Mouse (Mus musculus): ENCODE data around the gene Dock2.

Dock2 gene

DNA sequence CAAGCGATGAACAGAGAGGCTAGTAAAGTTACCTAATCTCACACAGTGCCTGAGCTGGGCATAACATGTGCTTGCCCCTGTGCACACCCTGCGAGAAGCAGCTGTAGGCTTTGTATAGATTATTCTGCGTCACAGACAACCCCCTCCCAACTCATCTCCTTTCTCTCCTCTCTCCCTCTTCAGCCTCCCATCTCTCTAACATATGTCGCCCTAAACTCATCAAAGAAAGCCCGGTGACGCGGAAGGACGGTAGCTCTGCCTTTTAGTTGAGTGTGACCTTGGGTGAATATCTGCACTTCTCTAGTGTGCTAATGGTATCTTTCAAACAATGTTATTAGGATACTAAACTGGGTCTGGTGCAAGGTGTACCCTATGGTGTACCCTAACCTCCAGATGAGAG is 13.7 kb downstream of the Dock2 start:
- DNase-seq (ENCODE audit: low spot score) = no peak

DNA sequence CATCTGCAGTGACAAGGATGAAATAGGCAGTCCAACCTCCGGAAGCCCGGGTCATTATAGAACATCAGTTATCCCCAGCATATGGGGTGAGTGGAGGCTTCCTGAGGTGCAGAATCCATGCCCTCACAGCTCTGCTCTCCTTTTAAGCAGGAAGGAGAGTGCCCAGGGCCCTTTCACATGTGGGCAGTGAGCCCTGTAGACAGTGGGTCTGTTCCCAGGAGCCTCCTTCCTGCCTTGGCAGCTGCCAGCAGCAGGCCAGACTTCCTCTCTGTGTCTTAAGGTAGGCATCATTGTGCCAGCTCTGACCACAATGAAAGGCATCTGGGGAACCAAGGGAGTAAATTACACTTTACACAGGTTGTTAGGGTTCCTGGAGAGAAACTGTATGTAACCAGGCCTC is 14.3 kb downstream of the Dock2 start:
- DNase-seq (ENCODE audit: low spot score) = no peak

DNA sequence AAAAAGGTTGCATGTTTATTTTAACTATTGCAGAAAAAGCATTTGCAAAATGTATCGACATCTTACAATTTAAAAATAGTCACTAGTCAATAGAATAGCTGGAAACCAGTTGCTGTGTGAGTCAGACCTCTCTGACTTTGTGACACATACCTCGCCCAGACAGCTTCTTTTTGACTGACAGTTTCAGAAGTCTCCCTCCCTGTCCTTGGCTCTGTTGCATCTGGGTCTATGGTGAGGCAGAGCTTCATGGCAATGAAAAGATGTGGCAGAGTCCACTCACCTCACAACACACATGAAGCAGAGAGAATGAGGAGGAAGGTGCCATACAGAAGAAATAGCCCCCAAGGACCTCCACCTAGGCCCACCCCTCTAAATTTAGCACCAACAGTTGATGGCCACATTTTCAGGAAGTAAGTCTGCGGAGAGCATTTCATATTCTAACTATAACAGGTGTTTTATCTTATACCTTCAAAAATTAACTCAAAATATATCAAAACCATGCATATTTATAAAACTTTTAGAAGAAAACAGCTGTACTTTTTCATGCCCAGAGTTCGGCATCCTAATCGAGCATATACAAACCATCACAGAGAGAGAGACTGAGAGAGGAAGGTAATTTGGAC is 19.8 kb downstream of the Dock2 start:
- DNase-seq (ENCODE audit: low spot score) = no peak

DNA sequence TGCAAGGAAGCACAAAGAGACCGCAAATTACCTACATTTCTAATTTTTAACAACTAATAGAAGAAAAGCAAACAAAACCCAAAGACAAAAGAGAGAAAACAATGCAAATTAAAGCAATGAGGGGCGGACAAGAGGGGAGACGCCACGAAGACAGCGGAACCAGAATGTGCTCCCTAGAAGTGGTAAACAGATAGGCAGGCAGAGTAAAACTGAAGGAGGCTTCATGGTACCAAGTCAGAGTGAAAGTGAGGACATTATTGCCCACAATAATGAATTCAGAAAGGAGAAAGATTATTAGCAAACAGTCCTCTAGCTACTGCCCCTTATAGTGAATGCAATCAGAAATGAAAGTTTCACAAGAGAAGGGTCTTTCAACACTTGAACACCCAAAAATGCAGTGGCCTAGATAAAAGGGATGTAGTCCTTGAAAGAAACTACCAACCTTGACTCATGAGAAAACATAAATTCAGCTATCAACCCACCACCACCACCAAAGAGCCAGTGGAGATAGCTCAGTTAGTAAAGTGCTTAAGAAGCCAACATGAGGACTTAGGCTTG is 21.0 kb downstream of the Dock2 start:
- no peak for DNase-seq (ENCODE audit: low spot score)

DNA sequence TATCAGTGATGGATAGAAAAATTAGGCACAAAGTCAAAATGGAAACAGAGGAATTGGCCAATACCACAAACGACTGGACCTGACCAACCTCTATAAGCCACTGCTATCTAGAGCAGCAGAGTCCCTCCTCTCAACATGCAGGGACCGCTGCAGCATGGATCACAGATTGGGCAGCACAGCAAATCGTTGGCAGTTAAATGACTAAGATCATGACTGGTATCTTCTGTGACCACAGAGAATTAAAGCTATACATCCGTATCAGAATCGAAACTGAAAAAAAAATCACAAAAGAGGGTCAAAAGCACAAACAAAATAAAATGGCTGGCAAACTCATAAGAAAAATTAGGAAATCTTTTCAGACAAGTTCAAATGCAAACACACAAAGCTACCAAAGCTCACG is 21.6 kb downstream of the Dock2 start:
- no peak for DNase-seq (ENCODE audit: low spot score)

DNA sequence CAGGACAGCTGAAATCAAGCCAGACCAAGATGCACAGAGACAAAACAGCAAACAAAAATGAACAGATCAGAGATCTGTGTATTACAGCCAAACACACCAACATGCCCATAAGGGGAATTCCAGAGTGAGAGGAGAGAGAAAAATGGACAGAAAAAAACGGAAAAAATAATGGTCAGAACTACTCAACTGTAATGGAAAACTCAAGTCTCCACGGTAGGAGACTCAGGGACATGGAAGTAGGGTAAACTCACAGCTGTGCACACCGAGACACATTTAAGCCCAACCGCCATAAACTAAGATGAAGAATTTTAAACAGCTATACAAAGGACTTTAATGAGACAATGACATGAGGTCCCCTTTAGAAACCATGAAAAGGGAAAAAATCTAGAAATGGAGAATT is 24.1 kb downstream of the Dock2 start:
- DNase-seq (ENCODE audit: low spot score) = no peak

DNA sequence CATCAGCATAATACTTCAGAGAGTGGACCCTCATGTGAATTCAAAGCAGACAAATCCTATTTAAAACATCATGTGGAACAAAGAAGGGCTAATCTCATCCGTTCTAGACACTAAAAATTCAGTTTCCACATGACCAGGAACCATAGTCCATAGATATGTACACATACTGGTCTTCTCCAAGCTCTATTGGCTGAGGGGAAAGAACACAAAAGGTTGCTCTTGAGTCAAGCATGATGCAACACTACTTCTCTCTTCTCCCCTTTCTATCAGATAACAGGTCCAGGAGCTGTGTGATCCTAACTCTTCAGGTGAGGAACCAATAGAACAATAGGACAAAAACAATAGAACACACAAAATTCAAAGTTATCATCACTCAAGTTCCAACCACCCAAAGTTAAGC is 42.6 kb downstream of the Dock2 start:
- DNase-seq (ENCODE audit: low spot score) = no peak

DNA sequence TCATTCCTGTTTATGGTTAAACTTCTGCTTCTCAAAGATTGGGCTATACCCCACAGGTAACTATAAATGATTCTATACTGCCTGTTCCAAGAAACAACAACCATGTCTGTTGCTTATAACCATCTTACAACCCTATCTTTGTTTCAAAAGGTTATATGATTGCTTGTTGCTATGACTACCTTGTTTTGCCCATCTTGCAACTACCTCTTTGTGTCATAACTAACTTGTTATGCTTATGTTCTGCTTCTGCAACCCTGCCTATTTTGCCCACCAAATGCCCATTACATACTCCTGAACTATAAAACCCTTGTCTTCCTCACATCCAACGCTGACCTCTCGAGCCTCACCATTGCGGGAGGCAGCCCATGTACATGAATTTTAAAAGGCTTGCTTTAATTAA is 43.9 kb downstream of the Dock2 start:
- DNase-seq (ENCODE audit: low spot score) = no peak

DNA sequence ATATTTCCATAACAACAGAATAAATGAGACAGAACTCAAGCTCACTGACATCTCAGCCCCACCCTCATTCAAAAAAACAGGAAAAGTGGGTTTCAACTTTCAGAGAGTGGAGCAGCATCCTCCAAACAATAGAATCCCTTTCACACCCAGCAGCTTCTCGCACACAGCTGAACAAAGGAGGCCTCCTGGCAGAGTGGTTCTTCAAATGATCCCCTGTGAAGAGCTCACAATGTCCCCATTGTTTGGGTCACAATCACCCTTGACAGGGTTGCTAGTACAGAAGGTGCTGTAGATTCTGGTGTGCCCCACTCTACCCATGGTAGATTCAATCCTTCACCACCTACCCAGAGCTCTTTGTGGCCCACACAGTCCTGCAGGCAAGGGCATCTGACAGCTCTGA is 44.7 kb downstream of the Dock2 start:
- DNase-seq (ENCODE audit: low spot score) = no peak

DNA sequence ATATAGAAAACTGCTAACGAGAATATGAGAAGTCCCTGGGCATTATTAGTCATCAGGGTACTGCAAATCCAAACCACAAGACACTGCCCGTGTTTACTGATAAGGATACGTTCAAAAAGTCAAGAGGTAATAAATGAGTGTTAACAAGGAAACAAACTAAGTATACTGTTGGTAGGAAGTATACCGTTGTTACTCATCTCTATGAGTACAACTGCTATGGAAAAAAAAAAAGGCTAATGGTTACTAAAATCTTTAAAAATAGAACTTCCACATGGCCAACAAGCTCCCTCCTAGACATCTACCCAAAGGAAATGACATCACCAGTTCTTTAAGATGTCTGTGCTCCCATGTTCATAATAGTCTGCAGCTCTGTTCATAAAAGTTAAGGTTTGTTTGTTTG is 46.5 kb downstream of the Dock2 start:
- DNase-seq (ENCODE audit: low spot score) = no peak

DNA sequence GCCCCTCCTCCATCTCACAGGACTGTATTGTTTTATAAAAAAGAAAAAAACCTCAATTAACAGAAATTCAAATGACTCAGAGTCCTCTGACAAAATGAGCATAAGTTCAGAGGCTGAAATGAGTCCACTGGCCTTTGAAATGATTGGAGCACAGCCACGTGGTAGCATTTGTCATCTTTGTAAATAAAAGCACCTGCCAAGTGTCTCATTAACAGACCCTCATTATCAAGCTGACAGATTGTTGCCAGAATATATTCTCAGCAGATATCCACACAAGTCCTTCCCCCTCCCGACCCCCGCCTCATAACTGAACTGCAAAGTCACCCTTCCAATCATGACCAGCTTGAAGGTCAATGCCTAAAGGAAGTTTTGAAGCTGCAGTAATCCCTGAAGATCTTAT is 49.7 kb downstream of the Dock2 start:
- DNase-seq (ENCODE audit: low spot score) = no peak

DNA sequence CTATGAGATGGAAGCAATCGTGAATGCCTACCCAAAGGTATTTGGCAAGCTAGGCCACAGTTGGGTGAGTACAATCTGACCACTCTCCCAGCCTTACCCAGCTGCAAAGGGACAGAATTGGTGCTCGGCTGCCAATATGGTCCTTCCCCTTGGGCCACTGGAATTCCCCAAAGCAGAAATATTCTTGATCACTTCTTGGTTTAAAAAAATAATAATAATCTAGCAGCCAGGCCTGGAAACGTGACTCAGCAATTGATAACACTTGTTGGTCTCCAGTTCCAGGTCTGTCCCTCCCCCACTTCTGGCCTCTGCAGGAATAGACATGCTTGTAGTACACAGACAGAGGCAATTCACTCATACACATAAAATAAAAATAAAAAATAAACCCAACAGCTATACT is 56.2 kb downstream of the Dock2 start:
- no peak for DNase-seq (ENCODE audit: low spot score)

DNA sequence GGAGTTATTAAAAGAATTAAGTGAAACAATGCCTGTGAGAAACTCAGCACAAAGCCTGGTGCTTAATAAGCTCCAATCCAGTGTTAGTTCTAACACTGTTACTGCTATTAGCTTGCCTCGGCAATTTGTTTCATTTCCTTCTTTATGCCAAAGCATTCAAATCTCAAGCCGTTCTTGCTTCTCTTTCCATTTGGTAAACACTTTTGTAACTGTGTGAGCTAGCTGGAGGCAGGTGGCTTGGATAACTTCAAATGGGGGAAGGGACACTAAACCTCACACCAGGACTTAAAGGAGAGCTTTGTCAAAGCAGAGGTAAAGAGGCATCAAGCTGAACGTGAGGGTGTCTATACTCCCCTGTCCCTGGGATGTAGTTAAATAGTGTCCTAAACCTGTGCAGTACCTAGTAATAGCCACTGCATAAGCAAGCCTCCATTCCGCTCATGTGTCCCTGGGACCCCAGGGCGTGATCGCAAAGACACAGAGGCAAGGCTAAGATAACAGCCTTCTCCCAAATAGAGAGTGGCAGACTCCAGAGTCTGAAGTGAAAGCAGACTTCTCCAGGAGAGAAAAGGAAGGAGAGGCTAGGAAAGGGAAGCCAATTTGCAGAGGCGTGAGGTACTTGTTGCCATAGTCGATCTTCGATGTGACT is 56.9 kb downstream of the Dock2 start:
- DNase-seq (ENCODE audit: low spot score) = no peak

DNA sequence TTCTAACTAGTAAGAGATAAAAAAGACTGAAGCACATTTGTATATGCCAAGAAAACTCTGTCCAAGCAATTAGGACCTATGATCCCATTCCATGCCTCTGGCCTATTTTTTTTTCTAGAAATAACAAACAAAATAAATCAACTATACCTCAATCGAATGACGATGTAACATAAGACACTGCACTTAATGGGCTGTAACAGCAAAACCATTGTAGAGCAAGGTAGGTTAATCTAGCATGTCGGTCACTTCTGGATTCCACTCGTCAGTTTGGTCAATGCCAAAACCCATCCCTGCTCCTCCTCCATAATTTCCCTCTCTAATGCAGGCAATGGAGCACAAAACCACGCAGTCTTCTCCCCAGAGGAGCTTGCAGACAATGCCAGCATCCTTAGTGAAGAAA is 70.3 kb downstream of the Dock2 start:
- no peak for DNase-seq (ENCODE audit: low spot score)

DNA sequence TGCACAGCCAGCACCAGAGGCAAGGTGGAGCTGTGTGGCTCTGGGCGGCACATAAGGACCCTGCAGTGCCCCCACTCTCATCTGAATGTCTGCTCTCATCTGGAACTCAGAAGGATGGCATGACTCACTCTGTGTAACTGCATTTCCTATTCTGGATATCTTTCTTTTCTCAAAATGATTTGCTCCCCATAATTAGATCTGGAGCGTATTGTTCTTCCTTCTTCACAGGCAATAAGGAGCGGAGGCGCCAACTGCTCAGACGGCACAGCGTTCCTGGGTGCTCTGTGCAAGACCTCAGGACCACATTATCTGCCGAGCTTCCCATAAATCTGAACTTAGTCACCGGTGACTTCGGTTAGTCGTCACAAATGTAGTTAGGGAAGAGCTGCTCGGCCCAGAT is 75.4 kb downstream of the Dock2 start:
- DNase-seq (ENCODE audit: low spot score) = no peak

DNA sequence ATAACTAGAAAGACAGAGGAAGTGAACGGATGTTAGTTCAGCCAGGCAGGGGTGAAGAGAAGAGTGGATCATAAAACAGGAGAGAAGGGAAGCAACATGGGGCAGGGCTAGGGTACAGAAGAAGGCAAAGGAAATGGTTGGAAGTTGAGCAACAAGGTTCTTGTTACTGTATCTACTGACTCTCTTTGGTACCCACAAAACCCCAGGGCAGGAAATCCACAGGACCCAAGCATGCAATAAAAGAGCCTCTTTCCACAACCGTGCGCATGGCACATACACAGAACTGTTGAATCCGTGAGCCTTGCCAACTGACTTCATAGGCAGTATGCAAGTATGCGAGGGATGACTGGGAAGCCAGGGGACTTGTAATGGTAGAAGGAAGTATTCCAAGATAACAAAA is 76.3 kb downstream of the Dock2 start:
- DNase-seq (ENCODE audit: low spot score) = no peak

DNA sequence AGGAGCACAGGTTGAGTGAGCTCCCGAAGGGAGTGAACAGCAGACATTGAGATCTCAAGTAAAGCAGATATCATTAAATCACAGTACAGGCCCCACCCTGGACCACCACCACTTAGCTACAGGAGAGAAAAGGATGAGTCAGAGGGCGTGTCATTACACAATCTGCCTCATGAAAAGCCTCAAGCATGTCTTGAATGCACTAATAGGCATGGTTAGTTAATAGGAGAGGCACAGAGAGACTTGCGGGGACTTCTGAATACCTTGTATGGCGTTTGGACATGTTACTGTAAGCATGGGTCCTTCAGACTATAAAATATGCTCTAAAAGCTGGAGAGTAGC is 78.6 kb downstream of the Dock2 start:
- no peak for DNase-seq (ENCODE audit: low spot score)

DNA sequence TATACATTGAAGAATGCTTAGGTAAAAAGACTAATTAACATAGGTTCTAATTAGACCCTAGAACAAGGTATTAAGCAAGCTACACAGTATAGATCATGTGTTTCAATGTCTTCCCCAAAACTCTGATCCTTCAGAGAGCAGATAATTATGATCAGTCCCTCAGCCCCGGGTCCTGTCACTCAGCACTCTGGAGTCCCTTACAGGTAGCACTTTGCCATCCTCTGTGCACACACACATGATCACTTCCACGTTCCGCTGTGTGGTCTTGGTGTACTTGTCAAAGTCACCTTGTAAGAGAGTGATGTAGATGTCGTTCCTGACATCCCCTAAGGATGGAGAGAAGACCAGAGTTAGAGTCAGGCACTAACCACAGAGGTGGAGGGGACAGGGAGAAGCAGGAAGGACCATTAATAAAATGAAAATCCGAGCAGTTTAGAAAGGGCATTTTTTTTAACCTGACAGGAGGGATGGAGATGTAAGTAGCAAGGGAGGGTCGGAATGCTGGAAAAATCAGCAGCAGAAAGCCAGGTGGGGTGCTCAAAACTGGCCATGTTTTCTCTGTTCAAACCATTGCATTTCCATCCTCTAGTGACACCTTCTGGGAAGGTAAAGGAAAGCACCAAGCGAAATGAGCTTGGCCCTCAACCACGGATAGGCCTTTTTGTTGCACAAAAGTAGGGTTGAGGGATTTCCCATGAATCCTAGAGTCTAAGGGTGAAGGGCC is 79.1 kb downstream of the Dock2 start:
- DNase-seq (ENCODE audit: low spot score) = no peak

DNA sequence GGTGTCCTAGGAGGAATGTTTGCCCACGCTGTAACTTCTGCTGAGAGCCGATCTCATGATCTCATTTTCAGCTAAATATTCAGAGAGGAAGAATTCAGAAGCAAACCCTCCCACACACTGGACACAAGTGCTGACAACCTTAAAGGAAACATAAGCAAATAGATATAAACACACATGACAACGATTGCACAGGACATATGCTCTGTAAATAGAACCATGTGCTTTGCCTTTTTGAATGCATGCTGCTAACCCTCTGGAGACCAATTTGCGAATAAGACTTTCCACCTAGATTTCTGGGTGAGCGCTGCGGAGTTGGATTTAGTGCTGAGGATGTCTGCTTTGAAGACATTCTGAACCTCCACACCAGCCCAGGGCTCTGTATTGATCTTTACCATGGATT is 79.8 kb downstream of the Dock2 start:
- DNase-seq (ENCODE audit: low spot score) = no peak

DNA sequence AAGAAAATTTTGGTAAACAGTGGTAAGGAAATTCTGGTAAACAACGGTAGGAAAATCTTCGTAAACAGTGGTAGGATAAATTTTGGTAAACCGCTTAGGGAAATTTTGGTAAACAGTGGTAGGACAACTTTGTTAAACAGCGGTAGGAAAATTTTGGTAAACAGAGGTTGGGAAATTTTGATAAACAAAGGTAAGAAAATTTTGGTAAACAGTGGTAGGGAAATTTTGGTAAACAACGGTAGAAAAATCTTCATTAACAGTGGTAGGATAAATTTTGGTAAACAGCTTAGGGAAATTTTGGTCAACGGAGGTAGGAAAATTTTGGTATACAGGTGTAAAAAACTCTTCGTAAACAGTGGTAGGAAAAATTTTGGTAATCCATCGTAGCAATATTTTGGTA is 101.9 kb downstream of the Dock2 start:
- DNase-seq (ENCODE audit: low spot score) = no peak

DNA sequence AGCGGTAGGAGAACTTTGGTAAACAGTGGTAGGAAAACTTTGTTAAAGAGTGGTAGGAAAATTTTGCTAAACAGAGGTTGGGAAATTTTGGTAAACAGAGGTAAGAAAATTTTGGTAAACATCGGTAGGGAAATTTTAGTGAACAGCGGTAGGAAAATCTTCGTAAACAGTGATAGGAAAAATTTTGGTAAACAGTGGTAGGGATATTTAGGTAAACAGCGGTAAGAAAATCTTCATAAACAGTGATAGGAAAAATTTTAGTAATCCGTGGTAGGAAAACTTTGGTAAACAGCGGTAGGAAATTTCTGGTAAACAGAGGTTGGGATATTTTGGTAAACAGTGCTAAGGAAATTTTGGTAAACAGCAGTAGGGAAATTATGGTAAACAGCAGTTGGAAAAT is 239.1 kb downstream of the Dock2 start:
- DNase-seq (ENCODE audit: low spot score) = no peak

DNA sequence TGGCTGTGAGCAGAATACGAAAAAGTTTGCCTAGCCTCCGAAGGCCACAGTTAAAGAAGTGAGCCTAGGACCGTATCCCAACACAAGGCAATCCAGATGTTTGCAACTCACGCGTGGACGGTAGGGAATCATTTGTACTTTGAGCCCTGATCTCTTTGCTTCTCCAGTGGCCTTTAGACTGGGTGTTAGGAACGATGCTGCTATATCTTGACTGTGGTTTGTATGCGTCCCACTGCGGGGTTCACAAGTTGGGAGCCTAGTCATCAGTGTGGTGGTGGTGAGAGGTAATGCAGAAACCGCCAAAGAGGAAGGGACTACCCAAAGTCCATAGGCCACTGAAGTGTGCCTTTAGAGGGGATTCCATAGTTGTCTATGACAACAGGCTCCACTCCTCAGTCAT is 251.6 kb downstream of the Dock2 start:
- no peak for DNase-seq (ENCODE audit: low spot score)

DNA sequence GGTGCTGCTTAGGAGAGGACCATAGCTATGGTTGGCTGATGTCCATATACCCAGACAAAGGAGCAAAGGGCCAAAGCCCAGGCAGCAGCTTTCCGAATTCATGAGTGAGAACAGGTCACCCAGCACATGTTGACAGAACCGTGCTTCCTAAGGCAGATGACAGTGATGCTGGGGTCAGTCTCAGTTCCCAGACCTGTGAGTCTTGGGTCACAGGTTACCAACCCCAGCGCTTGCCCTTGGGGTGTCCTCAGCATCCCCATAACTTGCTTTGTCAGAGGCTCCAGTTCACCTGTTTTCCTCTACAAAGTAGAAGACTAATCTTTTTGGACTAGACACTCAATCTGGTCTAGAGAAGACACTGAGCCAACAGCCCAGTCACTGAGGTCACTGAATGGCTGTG is 252.7 kb downstream of the Dock2 start:
- no peak for DNase-seq (ENCODE audit: low spot score)

DNA sequence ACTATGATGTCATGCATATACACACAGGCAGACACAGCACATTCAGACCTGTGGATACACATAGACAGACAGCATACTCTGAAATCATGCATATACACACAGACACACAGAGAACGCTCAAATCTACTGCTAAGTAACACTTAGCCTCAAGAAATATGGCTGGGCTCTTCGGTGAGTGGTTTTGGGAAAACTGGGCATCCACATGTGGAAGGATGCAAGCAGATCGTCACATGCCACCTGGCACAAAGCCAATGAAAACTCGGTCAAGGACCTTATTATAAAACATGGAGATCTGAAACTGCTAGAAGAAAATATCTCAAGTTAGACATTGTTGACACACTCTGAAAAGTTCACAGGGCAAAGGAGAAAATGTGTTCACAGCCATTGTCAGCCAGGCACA is 255.7 kb downstream of the Dock2 start:
- DNase-seq (ENCODE audit: low spot score) = no peak
